Mouse (Mus musculus) midbrain, embryonic 11.5 days (tissue): Measurements from ENCODE around the gene Procr. TPM values are rescaled to one million over a fixed set of nuclear protein-coding genes. Genes with fewer than 3 reads are reported as not detected.
A peak's percentile ranks its signal among the peaks of the same experiment; 100 is the strongest.

Experiments
- ATAC-seq: fragments of 200-750 bp; cut with Nextera tagmentation; 2 replicates; pipeline ENCODE4 v1.8.0; 2017; ENCODE audit warnings: moderate TSS enrichment, moderate library complexity; ENCODE audit not compliant: low FRiP score
- DNase-seq: peaks from one replicate; pipeline ENCODE4 v3.0.0; 2015; ENCODE audit warnings: low spot score; ENCODE audit errors: missing footprints
- H3K27ac ChIP-seq: fragments of 300-500 bp; sonication (generic); 2 replicates; pipeline ENCODE4 v1.5.1; 2014; ENCODE audit warnings: low read depth, low read length
- H3K27me3 ChIP-seq: fragments of 300-500 bp; sonication (generic); 2 replicates; pipeline ENCODE4 v1.6.1; 2014; ENCODE audit warnings: mild to moderate bottlenecking, low read length, moderate library complexity, mixed read lengths; ENCODE audit not compliant: control insufficient read depth, insufficient read depth
- H3K36me3 ChIP-seq: fragments of 300-500 bp; sonication (generic); 2 replicates; pipeline ENCODE4 v1.6.1; 2014; ENCODE audit warnings: mild to moderate bottlenecking, low read length, moderate library complexity, mixed read lengths; ENCODE audit not compliant: control insufficient read depth, insufficient read depth
- H3K4me1 ChIP-seq: fragments of 300-500 bp; sonication (generic); 2 replicates; pipeline ENCODE4 v1.6.1; 2014; ENCODE audit warnings: low read length; ENCODE audit not compliant: control insufficient read depth, insufficient read depth
- H3K4me2 ChIP-seq: fragments of 300-500 bp; sonication (generic); 2 replicates; pipeline ENCODE4 v1.6.1; 2014; ENCODE audit warnings: mild to moderate bottlenecking, moderate library complexity
- H3K4me3 ChIP-seq: fragments of 300-500 bp; sonication (generic); 2 replicates; pipeline ENCODE4 v1.5.1; 2014; ENCODE audit warnings: low read depth, low read length
- H3K9ac ChIP-seq: fragments of 300-500 bp; sonication (generic); 2 replicates; pipeline ENCODE4 v1.6.1; 2014; ENCODE audit warnings: low read length
- H3K9me3 ChIP-seq: fragments of 300-500 bp; sonication (generic); 2 replicates; pipeline ENCODE4 v1.6.1; 2016; ENCODE audit warnings: low read length; ENCODE audit not compliant: control insufficient read depth
- WGBS: fragments of 180-500 bp; shearing (Covaris S2); extraction: QIAGEN DNeasy Blood & Tissue Kit; methylation state at CpG from one replicate; pipeline ENCODE4 v1.1.7; 2014; 5-methylcytosine and 5-hydroxymethylcytosine counted together
- polyA plus RNA-seq: library from polyadenylated mRNA; unstranded; fragments of >200 nt; fragmentation: Nextera tagmentation; extraction: Ambion mirVana; gene quantifications from 2 replicates; pipeline ENCODE4 v1.2.1, GENCODE M21; 2014

The Procr gene
- polyA plus RNA-seq, 1 experiment from 2014 or later: 3.2 TPM

DNA sequence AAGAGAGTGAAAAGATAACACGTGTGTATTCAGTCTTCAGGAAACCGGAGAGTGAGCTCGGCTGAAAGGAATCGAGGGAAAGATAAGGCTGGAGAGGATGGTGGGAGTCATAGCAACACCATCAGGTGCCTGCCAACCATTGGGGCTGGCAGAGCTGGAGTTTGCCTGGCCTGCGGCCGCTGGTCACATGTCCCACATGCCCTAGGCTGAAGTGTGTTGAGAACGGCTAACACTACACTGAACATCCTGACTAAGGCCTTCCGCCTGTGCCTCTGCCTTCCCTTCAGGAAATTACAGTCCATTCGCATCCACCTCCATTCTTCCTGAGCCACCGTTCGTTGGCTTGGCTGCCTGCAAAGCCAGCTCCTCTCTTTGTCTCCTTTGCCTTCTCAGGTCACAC is 8.7 kb upstream of the Procr start:
- no peak overlapping the region for H3K4me3 ChIP-seq
- DNase-seq (no peak), ATAC-seq (no peak)
- WGBS: 86% methylated on average over 11 of the region's 11 CpGs
- H3K9ac ChIP-seq: no peak overlapping the region
- no peaks in the 10 kb centered on the region for H3K4me1 ChIP-seq
- no peaks in the 10 kb centered on the region for H3K27me3 ChIP-seq
- H3K4me2 ChIP-seq: no peak overlapping the region
- H3K27ac ChIP-seq: no peak overlapping the region
- no peaks in the 10 kb centered on the region for H3K9me3 ChIP-seq
- H3K36me3 ChIP-seq: no peaks in the 10 kb centered on the region

DNA sequence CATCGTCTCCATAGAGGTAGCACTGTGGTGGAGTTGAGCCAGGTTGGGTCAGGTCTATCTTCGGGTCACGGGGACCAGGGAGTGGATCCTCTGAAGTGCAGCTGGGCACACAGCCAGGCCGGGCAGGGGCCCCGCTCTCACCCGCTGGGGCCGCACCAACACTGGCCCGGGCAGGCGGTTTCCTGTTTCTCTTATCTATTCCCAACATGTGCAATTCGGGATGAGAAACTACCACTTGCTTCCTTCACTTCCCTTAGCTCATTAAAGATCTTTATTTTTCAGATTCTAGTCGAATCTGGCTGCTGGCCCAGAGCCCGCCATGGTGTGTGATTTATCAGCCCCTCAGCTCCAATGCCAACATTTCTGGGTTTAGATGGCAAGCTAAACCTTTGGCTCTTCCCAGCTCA is 8.0 kb upstream of the Procr start:
- Histone ChIP-seq H3K4me2 (no peak overlapping the region), H3K27ac (no peak overlapping the region), H3K9ac (no peak overlapping the region), H3K9me3 (no peaks in the 10 kb centered on the region), H3K4me3 (no peak overlapping the region), H3K36me3 (no peaks in the 10 kb centered on the region), H3K27me3 (no peaks in the 10 kb centered on the region), H3K4me1 (no peaks in the 10 kb centered on the region)
- DNase-seq: no peak
- WGBS: 84% methylated on average over 12 of the region's 12 CpGs
- no peak for ATAC-seq

DNA sequence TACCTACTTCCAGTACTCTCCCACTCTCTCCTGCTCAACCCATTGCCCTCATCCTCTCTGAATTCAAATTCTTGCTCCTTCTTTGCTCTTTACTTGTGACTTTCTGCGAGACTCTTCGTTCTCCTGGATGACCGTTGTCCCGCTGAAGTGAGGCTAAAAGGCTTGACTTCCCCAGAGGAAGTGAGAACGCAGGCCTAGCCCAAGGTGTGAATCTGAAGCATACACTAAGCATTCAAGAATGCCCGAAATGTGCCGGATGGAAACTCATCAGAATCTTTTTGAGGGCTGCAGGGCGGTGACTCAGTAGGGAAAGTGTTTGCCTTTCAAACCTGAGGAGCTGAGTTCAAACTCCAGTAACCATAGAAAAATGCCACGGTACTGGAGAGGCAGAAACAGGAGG is 7.6 kb upstream of the Procr start:
- no peak for DNase-seq
- H3K36me3 ChIP-seq: no peaks in the 10 kb centered on the region
- no peaks in the 10 kb centered on the region for H3K27me3 ChIP-seq
- 93% methylated on average over 9 of the region's 9 CpGs for WGBS
- H3K4me1 ChIP-seq: no peaks in the 10 kb centered on the region
- no peaks in the 10 kb centered on the region for H3K9me3 ChIP-seq
- H3K4me3 ChIP-seq: no peak overlapping the region
- no peak for ATAC-seq
- no peak overlapping the region for H3K4me2 ChIP-seq
- no peak overlapping the region for H3K9ac ChIP-seq
- H3K27ac ChIP-seq: no peak overlapping the region

DNA sequence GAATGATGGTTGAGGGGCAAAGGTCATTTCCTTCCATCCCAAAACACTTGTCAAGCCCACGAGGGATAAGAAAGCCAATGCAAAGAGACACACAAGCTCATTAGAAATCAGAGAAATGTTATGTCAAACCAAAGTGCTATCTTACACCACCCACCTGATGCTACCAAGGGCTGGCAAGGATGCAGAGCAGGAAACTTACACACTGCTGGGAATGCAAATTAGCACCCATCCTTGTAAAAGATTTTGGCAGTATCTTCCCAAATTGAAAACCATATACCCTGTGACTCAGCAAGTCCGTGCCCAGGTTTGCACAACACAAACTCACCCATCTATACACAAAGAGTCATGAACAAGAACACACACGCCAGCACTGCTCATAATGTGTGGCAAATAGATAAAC is 5.4 kb upstream of the Procr start:
- Histone ChIP-seq H3K36me3 (no peaks in the 10 kb centered on the region), H3K4me2 (no peak overlapping the region), H3K27me3 (no peaks in the 10 kb centered on the region), H3K4me1 (no peaks in the 10 kb centered on the region), H3K4me3 (no peak overlapping the region), H3K27ac (no peak overlapping the region), H3K9ac (no peak overlapping the region), H3K9me3 (no peaks in the 10 kb centered on the region)
- ATAC-seq (no peak), DNase-seq (no peak)
- 67% methylated on average over 3 of the region's 3 CpGs for WGBS

GRCm38 (mm10) chr2:155749394-155749793 is 1.5 kb upstream of the Procr start:
- H3K4me1 ChIP-seq: no peaks in the 10 kb centered on the region; the same call in 1 of the 2 replicates
- H3K27ac ChIP-seq: no peak overlapping the region
- WGBS: 91% methylated on average over 4 of the region's 4 CpGs
- no peak overlapping the region for H3K9ac ChIP-seq
- H3K36me3 ChIP-seq: no peaks in the 10 kb centered on the region
- no peak overlapping the region for H3K4me3 ChIP-seq
- no peaks in the 10 kb centered on the region for H3K9me3 ChIP-seq
- no peak overlapping the region for H3K4me2 ChIP-seq
- no peaks in the 10 kb centered on the region for H3K27me3 ChIP-seq
- DNase-seq: no peak
- ATAC-seq: no peak

DNA sequence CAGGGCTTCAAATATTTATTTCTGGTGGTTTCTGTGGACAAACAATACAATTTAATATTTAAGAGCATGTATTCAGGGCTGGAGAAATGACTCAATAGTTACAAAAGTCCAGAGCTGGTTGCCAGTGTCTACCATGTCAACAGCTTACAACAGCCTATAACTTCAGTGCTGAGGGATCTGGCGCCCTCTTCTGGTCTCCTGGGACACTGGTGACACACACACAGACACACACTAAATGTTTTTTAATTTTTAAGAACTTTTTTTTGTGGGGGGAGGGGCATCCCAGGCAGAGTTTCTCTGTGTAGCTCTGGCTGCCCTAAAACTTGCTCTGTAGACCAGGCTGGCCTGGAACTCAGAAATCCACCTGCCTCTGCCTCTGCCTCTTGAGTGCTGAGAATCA is 4.8 kb downstream of the Procr start:
- Histone ChIP-seq H3K9me3 (no peaks in the 10 kb centered on the region), H3K36me3 (no peaks in the 10 kb centered on the region), H3K9ac (no peak overlapping the region), H3K27me3 (no peaks in the 10 kb centered on the region), H3K27ac (no peak overlapping the region), H3K4me2 (no peak overlapping the region), H3K4me3 (no peak overlapping the region), H3K4me1 (no peaks in the 10 kb centered on the region; the same call in 1 of the 2 replicates)
- no peak for ATAC-seq
- no peak for DNase-seq
- WGBS: 5% methylated on average over 1 of the region's 1 CpGs

- Histone ChIP-seq H3K4me2 (no peak overlapping the region), H3K4me1 (no peaks in the 10 kb centered on the region), H3K27ac (no peak overlapping the region), H3K9me3 (no peaks in the 10 kb centered on the region), H3K36me3 (no peaks in the 10 kb centered on the region), H3K27me3 (no peaks in the 10 kb centered on the region), H3K4me3 (no peak overlapping the region), H3K9ac (no peak overlapping the region)
- 65% methylated on average over 14 of the region's 14 CpGs for WGBS
- no peak for ATAC-seq
- no peak for DNase-seq
Measured at GRCm38 (mm10) chr2:155756855-155757566, 6.1 kb downstream of the Procr start.

GRCm38 (mm10) chr2:155764679-155765418 is 13.9 kb downstream of the Procr start:
- Histone ChIP-seq H3K36me3 (no peaks in the 10 kb centered on the region), H3K4me3 (no peak overlapping the region), H3K4me2 (no peak overlapping the region), H3K4me1 (no peaks in the 10 kb centered on the region), H3K27ac (no peak overlapping the region), H3K9me3 (no peaks in the 10 kb centered on the region), H3K27me3 (no peaks in the 10 kb centered on the region), H3K9ac (no peak overlapping the region)
- WGBS: 54% methylated on average over 13 of the region's 13 CpGs
- DNase-seq (peak; percentile 98), ATAC-seq (peak; percentile 66; the same call in 1 of the 2 replicates)

- Histone ChIP-seq H3K9me3 (no peaks in the 10 kb centered on the region), H3K9ac (no peak overlapping the region), H3K4me1 (peaks cover 5% of the 10 kb centered on the region; the same call in 1 of the 2 replicates), H3K27ac (no peak overlapping the region), H3K36me3 (no peaks in the 10 kb centered on the region), H3K4me2 (no peak overlapping the region), H3K27me3 (peaks cover 17% of the 10 kb centered on the region), H3K4me3 (no peak overlapping the region)
- WGBS: 67% methylated on average over 4 of the region's 4 CpGs
- no peak for DNase-seq
- ATAC-seq: no peak
Measured at GRCm38 (mm10) chr2:155773664-155774063, 22.7 kb downstream of the Procr start.
